Mouse (Mus musculus) adrenal gland, adult (tissue): ENCODE data around the gene Ctnnb1.

Source experiments
- DNase-seq, 2 experiments: peaks; one replicate each; pipeline ENCODE4 v3.0.0; 2022 to 2023; ENCODE audit warnings: low spot score in 1 of 2; ENCODE audit not compliant: inconsistent age in 2 of 2

The Ctnnb1 gene

DNA sequence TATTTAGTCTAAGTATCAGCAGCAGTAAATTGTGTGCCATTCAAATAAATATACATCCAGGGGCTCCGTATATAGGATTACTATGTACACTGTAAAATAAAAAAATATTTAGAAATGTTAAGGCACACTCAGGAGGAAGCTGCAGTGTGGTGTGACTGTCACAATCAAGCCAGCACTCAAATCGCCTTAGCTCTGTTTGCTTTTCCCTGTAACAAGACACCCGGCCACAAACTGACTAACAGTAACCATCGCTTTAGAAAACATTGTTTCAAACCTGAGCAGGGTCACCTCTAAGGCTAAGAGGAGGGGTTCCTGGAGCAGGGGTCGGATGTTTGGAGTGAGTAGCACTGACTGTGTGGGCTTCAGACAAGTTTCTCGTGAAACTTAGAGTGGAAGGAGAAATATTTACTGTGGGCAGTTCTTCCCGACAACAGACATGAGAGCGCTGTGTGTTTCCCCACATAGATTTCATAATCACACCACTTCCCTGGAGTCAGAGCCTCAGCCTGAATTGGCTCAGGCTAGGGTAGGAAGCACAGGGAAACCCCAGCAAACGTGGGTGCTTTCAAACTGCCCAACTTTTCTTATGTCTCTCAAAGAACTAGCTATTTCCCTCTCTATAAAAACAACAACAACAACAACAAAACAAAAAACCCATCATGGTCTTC, 1.9 kb upstream of the Ctnnb1 start:
- DNase-seq: no peak

DNA sequence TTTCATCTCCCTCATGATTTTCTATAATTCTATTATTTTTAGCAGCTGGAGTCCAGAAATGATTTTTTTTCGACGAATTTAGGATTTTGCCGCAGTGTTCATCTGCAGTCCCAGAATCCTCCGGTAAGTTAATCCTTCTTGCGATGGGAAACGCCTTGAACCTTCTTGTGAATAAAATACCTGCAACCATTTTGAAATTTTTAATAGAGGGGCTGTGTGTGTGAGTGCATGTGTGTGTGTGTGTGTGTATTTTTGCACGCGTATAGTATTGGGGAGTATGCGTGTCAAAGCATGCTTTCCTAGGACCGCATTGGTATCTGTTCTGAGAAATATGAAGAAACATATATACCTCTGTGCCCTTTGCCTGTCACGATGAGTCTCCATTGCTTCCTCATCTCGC, 1.0 kb downstream of the Ctnnb1 start:
- DNase-seq: no peak

DNA sequence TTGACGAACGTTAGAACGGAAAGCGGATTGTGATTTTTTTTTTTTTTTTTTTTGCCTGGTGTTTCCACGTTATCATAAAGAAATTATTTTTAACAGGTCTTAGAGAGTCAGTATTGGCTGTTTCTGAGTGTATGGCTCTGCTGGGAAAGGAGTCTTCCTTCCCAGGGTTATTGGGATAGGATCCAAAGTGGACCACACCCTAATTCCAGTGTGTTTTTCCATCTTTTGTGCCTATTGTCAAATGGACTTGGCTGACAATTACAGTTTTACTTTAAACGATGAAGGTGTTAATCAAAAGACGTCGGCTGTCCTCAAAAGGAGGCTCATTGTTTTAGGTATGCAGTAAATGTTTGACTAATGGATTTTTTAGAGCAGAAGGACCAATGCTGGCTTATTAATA, 1.8 kb downstream of the Ctnnb1 start:
- no peak for DNase-seq

DNA sequence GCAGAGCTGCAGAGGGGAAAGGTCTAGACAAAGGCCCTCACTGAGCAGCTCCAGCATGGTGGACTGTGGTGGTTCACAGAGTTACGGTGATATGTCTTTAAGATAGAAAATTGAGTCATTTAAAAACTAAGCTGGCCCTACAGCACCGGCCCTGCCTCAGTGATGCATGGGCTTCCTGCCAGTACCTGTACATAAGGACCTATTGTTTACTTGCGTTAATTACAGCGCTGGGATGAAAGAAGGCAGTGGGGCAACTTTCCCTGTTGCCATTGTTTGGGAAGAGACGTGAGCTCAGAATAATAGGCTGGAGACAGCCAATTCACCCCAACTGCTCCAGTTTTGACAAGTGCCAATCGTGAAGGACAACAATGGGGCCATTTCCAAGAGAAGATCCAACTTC, 3.4 kb downstream of the Ctnnb1 start:
- DNase-seq: peak in 1 of 2 experiments; percentile 44

DNA sequence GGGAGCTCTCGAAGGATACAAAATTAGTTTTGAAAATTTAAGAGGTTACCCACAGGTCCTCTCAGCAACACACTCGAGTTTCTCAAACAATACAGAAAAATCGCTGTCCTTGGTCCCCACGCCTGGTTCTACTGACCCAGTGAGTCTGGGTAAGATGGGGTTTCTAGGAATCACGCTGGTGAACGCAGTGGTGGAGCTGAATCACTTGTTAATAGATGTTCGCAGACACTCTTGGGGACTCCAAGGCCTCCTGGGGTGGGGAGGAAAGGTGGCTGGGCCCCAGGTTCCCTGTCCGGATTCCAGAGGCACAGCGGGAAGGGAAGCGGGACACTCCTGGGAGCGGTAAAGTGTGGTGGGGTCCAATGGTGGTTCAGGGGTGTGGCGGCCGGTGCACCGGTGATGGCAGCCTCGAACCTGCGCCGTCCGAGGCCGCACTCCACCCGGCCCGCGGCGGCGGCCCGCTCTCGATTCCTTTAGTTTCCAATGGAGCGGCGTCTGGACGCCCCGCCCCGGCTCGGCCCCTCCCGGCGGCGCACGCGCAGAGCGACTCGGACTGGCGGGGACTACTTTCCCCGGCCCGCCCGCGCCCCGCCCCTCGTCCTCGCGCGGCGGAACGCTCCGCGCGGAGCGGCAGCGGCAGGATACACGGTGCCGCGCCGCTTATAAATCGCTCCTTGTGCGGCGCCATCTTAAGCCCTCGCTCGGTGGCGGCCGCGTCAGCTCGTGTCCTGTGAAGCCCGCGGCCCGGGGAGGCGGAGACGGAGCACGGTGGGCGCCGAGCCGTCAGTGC, 4.0 kb downstream of the Ctnnb1 start:
- peak; percentile 98 to 99 for DNase-seq

DNA sequence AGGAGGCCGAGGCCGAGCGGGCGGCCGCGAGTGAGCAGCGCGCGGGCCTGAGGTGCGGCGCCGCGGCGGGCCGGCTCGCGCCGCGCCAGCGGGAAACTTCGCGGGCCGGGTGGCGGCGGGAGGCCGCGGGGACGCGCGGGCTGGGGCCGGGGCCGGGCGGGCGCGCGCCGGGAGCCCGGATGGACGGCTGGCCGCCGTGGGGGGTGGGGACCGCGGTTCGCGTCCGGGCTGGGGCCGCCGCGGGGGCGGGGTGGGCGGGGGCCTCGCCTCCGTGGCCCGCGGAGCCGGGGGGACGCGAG, 4.5 kb downstream of the Ctnnb1 start:
- no peak for DNase-seq

DNA sequence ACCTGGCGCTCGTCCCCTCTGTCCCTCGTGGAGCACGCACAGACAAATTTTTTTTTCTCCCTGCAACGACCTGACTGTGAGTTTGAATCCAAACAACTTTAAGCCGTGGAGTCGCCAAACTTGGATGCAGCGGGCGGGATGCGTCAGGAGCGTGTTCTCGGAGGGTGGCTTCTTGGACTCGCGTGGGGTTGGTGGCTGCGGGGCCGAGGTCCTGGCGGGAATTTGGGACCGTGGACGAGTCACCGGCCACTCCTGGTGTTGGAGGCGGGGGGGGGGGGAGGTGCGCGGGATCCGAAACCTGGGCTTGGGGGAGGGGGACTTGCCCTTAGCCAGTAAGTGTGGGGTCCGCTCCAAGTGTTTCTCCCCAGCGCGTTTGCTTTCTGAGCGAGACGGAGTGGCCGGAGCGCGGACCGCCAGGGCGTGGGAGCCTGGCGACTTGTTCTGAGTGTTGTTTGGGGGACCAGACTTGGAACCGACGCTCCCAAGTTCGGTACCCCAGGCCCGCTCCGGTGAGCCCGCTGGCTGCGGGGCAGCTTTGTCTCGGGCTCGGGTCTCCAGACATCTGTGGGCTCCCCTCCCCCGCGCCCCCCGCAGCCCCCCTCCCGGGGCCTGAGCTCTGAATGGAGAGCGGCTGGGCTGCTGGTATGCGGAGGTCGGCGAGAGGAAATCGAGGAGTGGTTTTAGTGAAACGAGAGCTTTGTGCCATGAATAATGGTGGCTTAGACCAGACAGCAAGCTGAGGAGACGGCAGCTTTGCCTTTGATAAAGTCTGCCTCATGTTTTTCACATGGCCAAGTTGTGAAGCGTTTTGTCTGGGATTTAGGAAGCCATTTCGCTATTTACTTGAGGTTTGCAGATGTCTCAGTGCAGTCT, 5.1 kb downstream of the Ctnnb1 start:
- peak; percentile 60 to 81 for DNase-seq

DNA sequence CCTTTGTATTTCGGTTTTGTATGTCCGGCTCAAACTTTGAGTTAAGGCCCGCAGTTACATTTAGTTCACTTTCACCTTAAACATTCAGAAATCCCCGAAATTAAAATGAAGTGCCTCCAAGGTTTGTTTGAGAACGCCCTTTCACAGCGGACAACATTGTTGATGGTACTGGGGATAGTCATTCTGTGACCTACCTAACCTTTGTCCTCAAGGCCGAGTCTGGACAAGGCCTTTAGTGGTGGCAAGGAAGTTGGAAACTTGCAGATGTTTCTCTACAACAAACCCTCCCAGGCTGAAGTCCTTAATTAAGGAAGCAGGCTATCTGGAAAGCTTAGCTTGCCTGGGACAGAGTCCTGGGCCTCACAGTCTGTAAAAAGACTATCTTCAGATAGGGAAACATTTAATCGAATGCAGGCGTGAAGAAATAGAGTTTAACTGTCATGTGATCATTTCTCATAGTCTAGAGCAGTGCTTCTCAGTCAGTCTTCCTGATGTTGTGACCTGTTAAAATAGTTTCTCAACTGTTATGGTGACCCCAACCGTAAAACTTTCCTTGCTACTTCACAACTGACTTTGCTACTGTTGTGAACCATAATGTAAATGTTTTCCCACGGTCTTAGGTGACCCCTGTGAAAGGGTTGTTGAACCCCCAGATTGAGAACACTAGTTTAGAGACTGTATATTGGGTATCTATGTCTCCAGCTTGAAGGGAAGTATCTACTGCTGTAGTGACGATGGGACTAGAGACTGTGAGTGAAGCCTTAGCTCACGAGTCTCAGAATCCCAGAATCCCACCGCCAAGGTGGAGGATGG, 6.0 kb downstream of the Ctnnb1 start:
- peak; percentile 45 to 85 for DNase-seq

DNA sequence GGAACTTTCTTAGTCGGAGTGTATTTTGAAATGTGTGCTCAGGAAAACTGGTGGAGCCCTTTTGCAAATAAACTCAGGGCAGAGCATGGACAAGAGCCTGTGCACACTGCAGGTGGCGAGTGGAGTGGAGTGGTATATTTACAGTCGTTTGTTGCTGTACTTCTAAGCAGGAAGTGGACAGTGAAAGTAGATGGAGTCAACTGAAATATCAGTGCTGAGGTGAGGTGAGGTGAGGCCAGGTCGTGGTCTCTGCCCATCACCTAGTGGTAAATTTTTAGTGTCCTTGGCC, 6.6 kb downstream of the Ctnnb1 start:
- DNase-seq: no peak

DNA sequence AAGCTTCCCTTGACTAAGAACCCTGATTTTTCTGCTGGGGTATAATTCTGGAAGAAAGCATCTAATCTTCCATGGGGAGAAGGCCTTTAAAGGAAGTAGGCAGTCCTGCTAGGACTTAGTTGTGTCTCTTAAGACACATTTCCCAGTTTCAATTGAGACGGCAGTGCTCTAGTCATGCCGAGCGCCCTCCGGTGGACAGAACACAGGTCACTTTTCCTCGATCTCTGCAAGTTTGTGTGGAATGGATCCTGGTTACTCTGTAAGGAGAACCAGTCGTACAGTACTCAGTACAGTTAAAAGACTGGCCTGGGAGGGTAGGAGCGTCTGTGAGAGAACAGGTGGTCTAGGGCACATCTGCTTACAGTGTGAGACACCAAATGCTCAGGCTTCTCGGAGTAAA, 7.3 kb downstream of the Ctnnb1 start:
- peak; percentile 61 to 88 for DNase-seq

DNA sequence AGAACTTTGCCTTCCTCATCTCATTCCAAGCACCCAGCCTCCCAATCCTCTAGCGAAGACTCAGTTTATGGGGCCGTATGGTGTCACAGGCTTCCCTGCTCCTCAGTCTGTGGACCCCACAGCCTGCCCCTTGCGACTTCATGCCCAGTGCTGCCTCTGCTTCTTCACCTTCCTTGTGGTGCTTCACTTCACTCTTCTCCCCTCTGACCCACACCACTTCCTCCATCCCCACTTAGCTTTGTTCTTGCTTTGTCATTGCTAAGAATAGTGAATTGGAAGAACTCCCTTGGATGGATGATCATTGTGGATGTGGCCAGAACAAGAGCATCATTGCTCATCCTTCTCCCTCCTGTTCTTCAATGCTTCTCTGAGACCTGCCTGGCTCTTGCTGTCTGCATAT, 11.8 kb downstream of the Ctnnb1 start:
- DNase-seq: no peak

DNA sequence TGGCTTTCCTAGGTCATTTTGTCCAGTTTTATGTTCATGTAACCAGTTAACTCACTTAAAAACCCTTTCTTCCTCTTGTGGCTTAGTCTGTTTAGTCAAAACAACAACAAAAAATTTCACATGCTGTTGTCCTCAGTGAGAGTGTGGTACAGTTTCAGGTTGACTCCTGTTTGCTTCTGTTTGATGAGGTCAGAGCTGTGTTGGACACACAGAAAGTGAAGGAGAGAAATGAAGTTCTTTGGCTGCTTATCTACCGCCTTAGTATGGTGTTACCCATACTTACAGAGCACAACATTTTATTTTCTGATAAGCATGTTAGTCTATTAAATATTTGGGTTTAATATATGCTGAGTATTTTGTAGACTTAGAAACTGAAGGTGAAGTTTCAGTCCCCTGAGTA, 14.7 kb downstream of the Ctnnb1 start:
- DNase-seq: no peak

DNA sequence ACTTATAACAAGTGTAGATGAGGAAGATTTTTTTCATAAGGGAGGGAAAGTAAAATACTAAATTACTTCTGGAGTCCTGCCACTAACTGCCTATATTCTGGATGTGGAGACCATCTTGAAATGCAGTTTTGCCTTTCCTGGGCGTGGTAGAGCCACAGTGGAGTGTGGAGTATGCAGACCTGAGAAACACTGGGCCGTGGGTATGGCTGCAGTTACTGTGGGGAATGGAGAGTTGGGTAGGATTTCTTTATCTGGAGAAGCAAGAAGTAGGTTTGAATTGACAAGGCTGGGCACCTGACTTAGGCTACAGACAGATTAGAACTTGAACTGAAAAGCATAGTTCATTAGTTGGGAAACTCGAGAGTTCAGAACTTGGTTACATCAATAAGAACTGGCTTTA, 15.2 kb downstream of the Ctnnb1 start:
- no peak for DNase-seq

DNA sequence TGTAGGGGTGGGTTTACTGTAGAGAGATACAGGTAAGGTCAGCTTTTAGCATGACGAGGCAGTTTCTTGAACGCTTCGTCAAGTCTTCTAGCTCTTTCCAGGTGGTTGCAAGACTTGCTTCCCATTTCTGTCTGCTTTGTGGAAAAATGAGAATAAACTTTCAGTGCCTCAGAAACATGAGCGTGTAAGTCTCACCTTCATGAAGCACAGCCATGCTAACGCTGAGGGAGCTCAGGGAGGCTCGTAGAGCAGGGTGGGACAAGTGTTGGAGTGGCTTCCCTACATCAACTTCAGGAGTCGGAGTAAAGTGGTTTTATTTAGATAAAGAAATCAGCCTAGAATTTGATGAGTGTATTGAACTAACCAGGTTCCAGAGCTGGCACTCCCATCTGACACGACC, 17.1 kb downstream of the Ctnnb1 start:
- no peak for DNase-seq

DNA sequence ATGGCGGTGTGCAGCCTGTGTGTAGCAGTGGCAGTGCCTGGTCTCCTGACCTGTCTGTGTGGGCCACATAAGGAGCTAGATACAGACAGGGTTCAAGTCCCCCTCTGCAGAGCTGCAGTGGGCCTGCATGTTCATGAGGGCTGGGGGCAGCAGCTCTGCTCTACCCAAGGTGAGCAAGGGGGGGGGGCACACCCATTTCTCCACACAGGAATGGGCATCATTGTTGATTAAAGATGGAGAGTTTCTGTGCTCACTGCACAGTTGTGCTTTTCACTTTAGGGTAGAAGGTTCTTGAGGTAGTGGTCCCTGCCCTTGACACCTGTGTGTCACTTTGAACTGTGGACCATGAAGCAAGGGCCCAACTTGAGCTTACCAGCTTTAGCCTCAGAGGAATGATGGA, 19.8 kb downstream of the Ctnnb1 start:
- DNase-seq: no peak

DNA sequence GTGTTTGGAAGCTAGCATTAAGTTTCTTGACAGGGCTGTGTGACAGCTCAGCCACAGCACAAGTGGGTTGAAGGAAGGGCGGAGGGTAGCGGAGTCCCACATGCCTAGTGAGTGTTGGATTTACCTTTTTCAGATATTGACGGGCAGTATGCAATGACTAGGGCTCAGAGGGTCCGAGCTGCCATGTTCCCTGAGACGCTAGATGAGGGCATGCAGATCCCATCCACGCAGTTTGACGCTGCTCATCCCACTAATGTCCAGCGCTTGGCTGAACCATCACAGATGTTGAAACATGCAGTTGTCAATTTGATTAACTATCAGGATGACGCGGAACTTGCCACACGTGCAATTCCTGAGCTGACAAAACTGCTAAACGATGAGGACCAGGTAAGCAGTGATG, 21.7 kb downstream of the Ctnnb1 start:
- no peak for DNase-seq

DNA sequence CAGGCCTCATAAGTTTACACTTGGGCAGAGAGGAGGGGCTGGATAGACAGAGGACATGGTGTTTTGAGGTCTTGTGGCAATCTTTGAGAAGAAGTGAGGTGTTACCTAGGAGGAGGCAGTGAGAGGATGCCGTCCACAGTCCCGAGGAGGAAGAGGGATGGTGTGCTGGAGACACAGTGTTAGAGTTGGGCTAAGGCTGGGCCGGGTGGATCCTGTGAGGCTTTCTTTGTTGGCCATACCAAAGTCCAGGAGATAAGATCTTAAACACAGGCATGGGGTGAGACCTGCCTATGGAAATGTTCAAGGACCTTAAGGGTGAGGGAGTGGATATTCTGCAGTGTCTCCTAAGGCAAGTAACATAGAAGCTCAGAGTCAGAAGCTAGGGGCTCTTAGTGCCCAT, 22.9 kb downstream of the Ctnnb1 start:
- no peak for DNase-seq

DNA sequence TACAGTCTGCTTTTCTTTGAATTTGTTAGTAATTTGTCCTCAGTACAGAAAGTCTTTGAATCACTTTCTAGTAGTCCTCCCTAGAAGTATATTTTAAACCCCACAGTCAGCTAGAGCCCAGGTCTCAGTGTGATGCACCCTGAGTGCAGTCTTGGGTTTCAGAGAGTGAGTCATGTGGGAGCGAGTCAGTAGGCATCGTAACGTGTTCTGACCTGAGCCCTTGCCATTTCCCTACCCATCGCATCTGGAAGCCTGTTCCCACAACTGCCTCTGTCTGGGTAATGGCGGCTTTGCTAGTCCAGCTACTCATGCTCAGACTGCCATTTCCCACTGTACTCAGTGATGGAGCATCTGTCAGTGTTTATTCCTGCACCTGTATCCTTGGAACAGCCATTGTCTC, 29.0 kb downstream of the Ctnnb1 start:
- DNase-seq: no peak

DNA sequence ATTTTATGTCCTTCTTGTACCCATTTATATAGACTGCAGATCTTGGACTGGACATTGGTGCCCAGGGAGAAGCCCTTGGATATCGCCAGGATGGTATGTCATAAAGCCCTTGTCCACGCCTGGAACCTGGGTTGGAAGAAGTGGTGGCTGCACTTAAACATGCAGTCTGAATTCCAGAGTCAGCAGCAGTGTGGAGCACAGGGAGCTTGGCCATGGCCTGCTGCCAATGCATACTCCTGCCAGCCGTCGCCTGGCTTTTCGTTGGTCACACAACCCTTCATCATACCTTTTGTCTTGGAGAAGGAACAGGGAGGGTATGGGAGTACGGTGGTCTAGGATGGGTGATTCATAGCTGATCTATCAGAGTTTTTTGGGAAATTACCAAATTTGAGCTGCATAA, 29.5 kb downstream of the Ctnnb1 start:
- peak in 1 of 2 experiments; percentile 61 for DNase-seq

DNA sequence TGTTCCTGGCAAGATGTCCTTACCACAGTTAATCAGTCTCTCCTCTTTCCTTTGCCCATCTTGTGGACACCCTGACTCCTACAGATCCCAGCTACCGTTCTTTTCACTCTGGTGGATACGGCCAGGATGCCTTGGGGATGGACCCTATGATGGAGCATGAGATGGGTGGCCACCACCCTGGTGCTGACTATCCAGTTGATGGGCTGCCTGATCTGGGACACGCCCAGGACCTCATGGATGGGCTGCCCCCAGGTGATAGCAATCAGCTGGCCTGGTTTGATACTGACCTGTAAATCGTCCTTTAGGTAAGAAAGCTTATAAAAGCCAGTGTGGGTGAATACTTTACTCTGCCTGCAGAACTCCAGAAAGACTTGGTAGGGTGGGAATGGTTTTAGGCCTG, 30.2 kb downstream of the Ctnnb1 start:
- DNase-seq: no peak

DNA sequence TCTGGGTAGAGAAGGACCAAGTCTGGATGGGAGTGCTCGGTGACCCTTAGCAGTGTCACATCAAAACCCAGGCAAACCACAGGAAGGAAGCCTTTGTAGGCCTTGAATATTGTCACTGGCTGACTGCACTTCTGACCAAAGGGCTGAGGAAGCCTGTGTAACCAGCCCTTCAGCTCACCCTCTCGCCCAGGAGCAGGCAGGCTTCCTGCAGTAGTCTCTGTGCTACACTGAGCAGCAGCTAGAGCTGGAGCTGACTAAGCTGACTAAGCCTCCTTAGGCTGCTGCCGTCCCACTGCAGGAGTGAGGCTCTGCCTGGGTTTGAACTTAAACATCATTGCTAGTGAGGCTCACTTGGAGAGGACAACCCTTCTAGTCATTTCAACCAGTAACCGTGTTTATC, 31.6 kb downstream of the Ctnnb1 start:
- DNase-seq: no peak
